Mouse (Mus musculus): ENCODE results near the gene Elk3. TPM values are rescaled to one million over a fixed set of nuclear protein-coding genes. Genes with fewer than 3 reads are reported as not detected.
A peak's percentile ranks its signal among the peaks of the same experiment; 100 is the strongest.

The Elk3 gene
- polyA plus RNA-seq, 1 experiment from 2014 or later = 14.2 TPM

GRCm38 (mm10) chr10:93265833-93266232, 45.1 kb downstream of the Elk3 start:
- ATAC-seq = no peak
- peaks cover 6% of the 10 kb centered on the region; the same call in 1 of the 2 replicates for H3K36me3 ChIP-seq (ENCODE audit: control insufficient read depth, insufficient read depth)
- H3K27ac ChIP-seq (ENCODE audit: low read depth, low read length) = no peak overlapping the region
- H3K4me2 ChIP-seq (replicated peaks; ENCODE audit: low read depth) = no peak overlapping the region
- no peaks in the 10 kb centered on the region for H3K27me3 ChIP-seq (replicated peaks; ENCODE audit: control insufficient read depth, insufficient read depth, low read length)
- peaks cover 6% of the 10 kb centered on the region; the same call in 1 of the 2 replicates for H3K4me1 ChIP-seq (replicated peaks; ENCODE audit: control insufficient read depth, insufficient read depth, low read length)
- H3K9me3 ChIP-seq (ENCODE audit: control insufficient read depth) = no peaks in the 10 kb centered on the region
- WGBS = 82% methylated on average over 9 of the region's 9 CpGs
- no peak overlapping the region for H3K9ac ChIP-seq (ENCODE audit: low read depth, low read length)
- H3K4me3 ChIP-seq (ENCODE audit: low read depth, low read length) = no peak overlapping the region
- no peak for TF ChIP-seq CTCF (IDR thresholded peaks at IDR 0.05; ENCODE audit: low read depth)

- Histone ChIP-seq H3K4me1 (replicated peaks; ENCODE audit: control insufficient read depth, insufficient read depth, low read length) (peaks cover 6% of the 10 kb centered on the region; the same call in 1 of the 2 replicates), H3K4me2 (replicated peaks; ENCODE audit: low read depth) (no peak overlapping the region), H3K27me3 (replicated peaks; ENCODE audit: control insufficient read depth, insufficient read depth, low read length) (no peaks in the 10 kb centered on the region), H3K27ac (ENCODE audit: low read depth, low read length) (no peak overlapping the region), H3K9me3 (ENCODE audit: control insufficient read depth) (no peaks in the 10 kb centered on the region), H3K9ac (ENCODE audit: low read depth, low read length) (no peak overlapping the region), H3K36me3 (ENCODE audit: control insufficient read depth, insufficient read depth) (peaks cover 6% of the 10 kb centered on the region; the same call in 1 of the 2 replicates), H3K4me3 (ENCODE audit: low read depth, low read length) (no peak overlapping the region)
- no peak for ATAC-seq
- TF ChIP-seq CTCF (IDR thresholded peaks at IDR 0.05; ENCODE audit: low read depth) = no peak
- 84% methylated on average over 5 of the region's 5 CpGs for WGBS
Observed at GRCm38 (mm10) chr10:93264001-93264400, 46.9 kb downstream of the Elk3 start.

- WGBS = 83% methylated on average over 8 of the region's 8 CpGs
- Histone ChIP-seq H3K36me3 (ENCODE audit: control insufficient read depth, insufficient read depth) (peaks cover 6% of the 10 kb centered on the region; the same call in 1 of the 2 replicates), H3K4me3 (ENCODE audit: low read depth, low read length) (no peak overlapping the region), H3K27me3 (replicated peaks; ENCODE audit: control insufficient read depth, insufficient read depth, low read length) (no peaks in the 10 kb centered on the region), H3K27ac (ENCODE audit: low read depth, low read length) (no peak overlapping the region), H3K4me1 (replicated peaks; ENCODE audit: control insufficient read depth, insufficient read depth, low read length) (peaks cover 6% of the 10 kb centered on the region; the same call in 1 of the 2 replicates), H3K4me2 (replicated peaks; ENCODE audit: low read depth) (no peak overlapping the region), H3K9ac (ENCODE audit: low read depth, low read length) (no peak overlapping the region), H3K9me3 (ENCODE audit: control insufficient read depth) (no peaks in the 10 kb centered on the region)
- TF ChIP-seq CTCF (IDR thresholded peaks at IDR 0.05; ENCODE audit: low read depth) = no peak
- ATAC-seq = no peak
Observed at GRCm38 (mm10) chr10:93263431-93263830, 47.5 kb downstream of the Elk3 start.

- H3K4me3 ChIP-seq (ENCODE audit: low read depth, low read length) = no peak overlapping the region
- peak overlapping the region; percentile 38 for H3K4me2 ChIP-seq (replicated peaks; ENCODE audit: low read depth)
- H3K27me3 ChIP-seq (replicated peaks; ENCODE audit: control insufficient read depth, insufficient read depth, low read length) = no peaks in the 10 kb centered on the region
- H3K9me3 ChIP-seq (ENCODE audit: control insufficient read depth) = no peaks in the 10 kb centered on the region
- 19% methylated on average over 15 of the region's 15 CpGs for WGBS
- ATAC-seq = 0 out of 2 replicates have a peak, but pooled peaks have one; percentile 32
- peaks cover 6% of the 10 kb centered on the region; the same call in 1 of the 2 replicates for H3K4me1 ChIP-seq (replicated peaks; ENCODE audit: control insufficient read depth, insufficient read depth, low read length)
- no peak overlapping the region for H3K27ac ChIP-seq (ENCODE audit: low read depth, low read length)
- no peak for TF ChIP-seq CTCF (IDR thresholded peaks at IDR 0.05; ENCODE audit: low read depth)
- H3K9ac ChIP-seq (ENCODE audit: low read depth, low read length) = no peak overlapping the region
- H3K36me3 ChIP-seq (ENCODE audit: control insufficient read depth, insufficient read depth) = peaks cover 6% of the 10 kb centered on the region; the same call in 1 of the 2 replicates
Observed at GRCm38 (mm10) chr10:93261981-93262499, 48.9 kb downstream of the Elk3 start.

GRCm38 (mm10) chr10:93261132-93261980, 49.6 kb downstream of the Elk3 start:
- 31% methylated on average over 16 of the region's 16 CpGs for WGBS
- no peaks in the 10 kb centered on the region for H3K9me3 ChIP-seq (ENCODE audit: control insufficient read depth)
- no peak overlapping the region for H3K27ac ChIP-seq (ENCODE audit: low read depth, low read length)
- no peak for TF ChIP-seq CTCF (IDR thresholded peaks at IDR 0.05; ENCODE audit: low read depth)
- peaks cover 6% of the 10 kb centered on the region; the same call in 1 of the 2 replicates for H3K36me3 ChIP-seq (ENCODE audit: control insufficient read depth, insufficient read depth)
- H3K4me1 ChIP-seq (replicated peaks; ENCODE audit: control insufficient read depth, insufficient read depth, low read length) = peaks cover 6% of the 10 kb centered on the region; the same call in 1 of the 2 replicates
- H3K4me3 ChIP-seq (ENCODE audit: low read depth, low read length) = no peak overlapping the region
- no peak overlapping the region for H3K9ac ChIP-seq (ENCODE audit: low read depth, low read length)
- H3K4me2 ChIP-seq (replicated peaks; ENCODE audit: low read depth) = peak overlapping the region; percentile 38
- H3K27me3 ChIP-seq (replicated peaks; ENCODE audit: control insufficient read depth, insufficient read depth, low read length) = no peaks in the 10 kb centered on the region
- ATAC-seq = 0 out of 2 replicates have a peak, but pooled peaks have one; percentile 31

- 73% methylated on average over 5 of the region's 5 CpGs for WGBS
- Histone ChIP-seq H3K9me3 (ENCODE audit: control insufficient read depth) (no peaks in the 10 kb centered on the region), H3K4me1 (replicated peaks; ENCODE audit: control insufficient read depth, insufficient read depth, low read length) (peaks cover 6% of the 10 kb centered on the region; the same call in 1 of the 2 replicates), H3K4me2 (replicated peaks; ENCODE audit: low read depth) (no peak overlapping the region), H3K9ac (ENCODE audit: low read depth, low read length) (no peak overlapping the region), H3K27me3 (replicated peaks; ENCODE audit: control insufficient read depth, insufficient read depth, low read length) (no peaks in the 10 kb centered on the region), H3K36me3 (ENCODE audit: control insufficient read depth, insufficient read depth) (peaks cover 1% of the 10 kb centered on the region; the same call in 1 of the 2 replicates), H3K27ac (ENCODE audit: low read depth, low read length) (no peak overlapping the region), H3K4me3 (ENCODE audit: low read depth, low read length) (no peak overlapping the region)
- TF ChIP-seq CTCF (IDR thresholded peaks at IDR 0.05; ENCODE audit: low read depth) = no peak
- no peak for ATAC-seq
Observed at GRCm38 (mm10) chr10:93259826-93260225, 51.1 kb downstream of the Elk3 start.
